Mouse (Mus musculus) kidney, embryonic 15.5 days (tissue): ENCODE measurements around the gene Serpinb6c. TPM values are rescaled to one million over a fixed set of nuclear protein-coding genes. Genes with fewer than 3 reads are reported as not detected.

ENCODE experiments used
- ATAC-seq: fragments of 200-750 bp; cut with Nextera tagmentation; replicated peaks from 2 replicates; pipeline ENCODE4 v1.8.0; 2017; ENCODE audit warnings: moderate TSS enrichment; ENCODE audit not compliant: low FRiP score
- H3K27ac ChIP-seq: fragments of 300-500 bp; sonication (generic); 2 replicates; pipeline ENCODE4 v1.5.1; 2015; ENCODE audit warnings: mild to moderate bottlenecking, inconsistent platforms
- H3K27me3 ChIP-seq: fragments of 300-500 bp; sonication (generic); 2 replicates; pipeline ENCODE4 v1.6.1; 2015; ENCODE audit warnings: inconsistent platforms
- H3K36me3 ChIP-seq: fragments of 300-500 bp; sonication (generic); 2 replicates; pipeline ENCODE4 v1.6.1; 2015; ENCODE audit warnings: inconsistent platforms
- H3K4me1 ChIP-seq: fragments of 300-500 bp; sonication (generic); 2 replicates; pipeline ENCODE4 v1.6.1; 2015; ENCODE audit warnings: inconsistent platforms
- H3K4me2 ChIP-seq: fragments of 300-500 bp; sonication (generic); 2 replicates; pipeline ENCODE4 v1.6.1; 2015; ENCODE audit warnings: moderate library complexity, mild to moderate bottlenecking, inconsistent platforms
- H3K4me3 ChIP-seq: fragments of 300-500 bp; sonication (generic); replicated peaks from 2 replicates; pipeline ENCODE4 v1.5.1; 2015; ENCODE audit warnings: mild to moderate bottlenecking, inconsistent platforms
- H3K9ac ChIP-seq: fragments of 300-500 bp; sonication (generic); 2 replicates; pipeline ENCODE4 v1.6.1; 2015; ENCODE audit warnings: mild to moderate bottlenecking, inconsistent platforms
- H3K9me3 ChIP-seq: fragments of 300-500 bp; sonication (generic); replicated peaks from 2 replicates; pipeline ENCODE4 v1.6.1; 2016; ENCODE audit warnings: inconsistent platforms
- WGBS: fragments of 180-500 bp; shearing (Covaris S2); methylation state at CpG from one replicate; pipeline ENCODE4 v1.1.7; 2015; ENCODE audit warnings: mixed read lengths; 5-methylcytosine and 5-hydroxymethylcytosine counted together
- polyA plus RNA-seq: library from polyadenylated mRNA; unstranded; fragments of >200 nt; fragmentation: Nextera tagmentation; extraction: Ambion mirVana; gene quantifications from 2 replicates; pipeline ENCODE4 v1.2.1, GENCODE M21; 2015

Gene Serpinb6c
- polyA plus RNA-seq, 1 experiment from 2014 or later = 0.19 TPM

GRCm38 (mm10) chr13:33930281-33930680, 24.8 kb upstream of the Serpinb6c start:
- Histone ChIP-seq H3K36me3 (peaks cover 28% of the 10 kb centered on the region), H3K9me3 (no peaks in the 10 kb centered on the region), H3K4me2 (no peak overlapping the region), H3K9ac (no peak overlapping the region), H3K4me3 (no peak overlapping the region), H3K27ac (no peak overlapping the region), H3K27me3 (no peaks in the 10 kb centered on the region), H3K4me1 (peaks cover 9% of the 10 kb centered on the region; the same call in 1 of the 2 replicates)
- 77% methylated on average over 2 of the region's 2 CpGs for WGBS
- no peak for ATAC-seq

GRCm38 (mm10) chr13:33921699-33922098, 16.2 kb upstream of the Serpinb6c start:
- no peak overlapping the region for H3K4me3 ChIP-seq
- no peak for ATAC-seq
- H3K9me3 ChIP-seq = no peaks in the 10 kb centered on the region
- WGBS = 86% methylated on average over 5 of the region's 5 CpGs
- no peak overlapping the region for H3K9ac ChIP-seq
- no peak overlapping the region for H3K27ac ChIP-seq
- H3K27me3 ChIP-seq = no peaks in the 10 kb centered on the region
- H3K4me2 ChIP-seq = no peak overlapping the region
- H3K36me3 ChIP-seq = peaks cover 73% of the 10 kb centered on the region
- H3K4me1 ChIP-seq = no peaks in the 10 kb centered on the region

- Histone ChIP-seq H3K27me3 (no peaks in the 10 kb centered on the region), H3K4me2 (no peak overlapping the region), H3K36me3 (peaks cover 68% of the 10 kb centered on the region), H3K9ac (no peak overlapping the region), H3K27ac (no peak overlapping the region), H3K4me1 (no peaks in the 10 kb centered on the region), H3K4me3 (no peak overlapping the region), H3K9me3 (no peaks in the 10 kb centered on the region)
- WGBS = 88% methylated on average over 6 of the region's 6 CpGs
- no peak for ATAC-seq
Measured at GRCm38 (mm10) chr13:33921041-33921440, 15.5 kb upstream of the Serpinb6c start.

- Histone ChIP-seq H3K4me1 (no peaks in the 10 kb centered on the region), H3K36me3 (no peaks in the 10 kb centered on the region), H3K27me3 (no peaks in the 10 kb centered on the region), H3K9ac (no peak overlapping the region), H3K4me2 (no peak overlapping the region), H3K27ac (no peak overlapping the region), H3K9me3 (no peaks in the 10 kb centered on the region), H3K4me3 (no peak overlapping the region)
- WGBS = 83% methylated on average over 3 of the region's 3 CpGs
- no peak for ATAC-seq
Measured at GRCm38 (mm10) chr13:33906821-33907220, 1.3 kb upstream of the Serpinb6c start.

- Histone ChIP-seq H3K4me1 (no peaks in the 10 kb centered on the region), H3K9me3 (no peaks in the 10 kb centered on the region), H3K4me3 (no peak overlapping the region), H3K27ac (no peak overlapping the region), H3K36me3 (no peaks in the 10 kb centered on the region), H3K9ac (no peak overlapping the region), H3K27me3 (no peaks in the 10 kb centered on the region), H3K4me2 (no peak overlapping the region)
- 88% methylated on average over 2 of the region's 2 CpGs for whole genome bisulfite sequencing
- no peak for ATAC-seq
Measured at GRCm38 (mm10) chr13:33903290-33903689, 2.2 kb downstream of the Serpinb6c start.

GRCm38 (mm10) chr13:33894207-33894606, 11.3 kb downstream of the Serpinb6c start:
- Histone ChIP-seq H3K27me3 (no peaks in the 10 kb centered on the region), H3K4me2 (no peak overlapping the region)
- WGBS = 35% methylated on average over 2 of the region's 2 CpGs

GRCm38 (mm10) chr13:33843308-33843707, 62.2 kb downstream of the Serpinb6c start, which contains the start of gene Serpinb6e:
TSS of gene Serpinb6e (minus strand) at chr13:33843408.
- Histone ChIP-seq H3K4me1 (no peaks in the 10 kb centered on the region), H3K9ac (no peak within 1 kb of the TSS), H3K4me3 (no peak within 1 kb of the TSS), H3K27me3 (no peaks in the 10 kb centered on the region), H3K4me2 (no peak within 1 kb of the TSS), H3K27ac (no peak within 1 kb of the TSS), H3K36me3 (no peaks in the 10 kb centered on the region), H3K9me3 (no peaks in the 10 kb centered on the region)
- no peak for ATAC-seq
- 56% methylated on average over 1 of the region's 1 CpGs for WGBS

More at GRCm38 (mm10) chr13:33894207-33894606, 11.3 kb downstream of the Serpinb6c start:
- no peaks in the 10 kb centered on the region for H3K9me3 ChIP-seq
- no peak overlapping the region for H3K4me3 ChIP-seq
- no peak overlapping the region for H3K27ac ChIP-seq
- no peak overlapping the region for H3K9ac ChIP-seq
- ATAC-seq = no peak
- no peaks in the 10 kb centered on the region for H3K4me1 ChIP-seq
- H3K36me3 ChIP-seq = no peaks in the 10 kb centered on the region

GRCm38 (mm10) chr13:33830751-33831150, 74.8 kb downstream of the Serpinb6c start:
- Histone ChIP-seq H3K4me1 (no peaks in the 10 kb centered on the region), H3K4me2 (no peak overlapping the region), H3K4me3 (no peak overlapping the region), H3K9me3 (no peaks in the 10 kb centered on the region), H3K27me3 (no peaks in the 10 kb centered on the region), H3K36me3 (no peaks in the 10 kb centered on the region), H3K27ac (no peak overlapping the region), H3K9ac (no peak overlapping the region)
- ATAC-seq = no peak
- 78% methylated on average over 2 of the region's 2 CpGs for WGBS

Other genes starting within 250 kb of the Serpinb6c start
- gene Serpinb6d, start 244.3 kb downstream of the Serpinb6c start, polyA plus RNA-seq = not detected in 2 replicates
- gene Serpinb6e, start 62.3 kb downstream of the Serpinb6c start, polyA plus RNA-seq = not detected in 2 replicates
- gene Nqo2, start 59.0 kb upstream of the Serpinb6c start, polyA plus RNA-seq = 26.1 and 26.2 TPM in 2 replicates
- gene Ripk1, start 96.7 kb upstream of the Serpinb6c start, polyA plus RNA-seq = 18.3 and 18.6 TPM in 2 replicates
- gene Serpinb6a, start 97.1 kb upstream of the Serpinb6c start, polyA plus RNA-seq = 58.8 and 70.9 TPM in 2 replicates
- 66.7 and 72.2 TPM in 2 replicates for gene Bphl, start 131.9 kb upstream of the Serpinb6c start, polyA plus RNA-seq
- 102 and 132 TPM in 2 replicates for gene Tubb2a, start 172.3 kb upstream of the Serpinb6c start, polyA plus RNA-seq
- 29.3 and 36.6 TPM in 2 replicates for gene Tubb2b, start 224.8 kb upstream of the Serpinb6c start, polyA plus RNA-seq